Mouse (Mus musculus): ENCODE results near the gene Slc7a1.

Slc7a1 gene

DNA sequence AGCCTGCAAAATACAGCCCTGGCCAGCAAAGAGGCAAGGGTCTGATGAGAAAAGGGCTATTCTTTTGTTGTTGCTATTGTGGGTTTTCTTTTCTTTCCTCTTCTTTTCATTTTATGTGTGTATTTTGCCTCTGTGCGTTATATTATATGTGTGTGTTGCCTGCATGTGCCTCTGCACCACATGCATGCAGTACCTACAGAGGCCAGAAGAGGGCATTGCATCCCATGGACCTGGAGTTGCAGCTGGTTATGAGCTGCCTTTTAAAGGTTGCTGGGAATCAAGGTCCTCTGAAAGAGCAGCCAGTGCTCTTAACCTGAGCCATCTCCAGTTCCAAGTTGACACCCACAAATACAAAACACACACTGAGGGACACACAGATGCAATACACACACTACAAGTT, 29.1 kb downstream of the Slc7a1 start:
- CTCF ChIA-PET: no interaction called here

DNA sequence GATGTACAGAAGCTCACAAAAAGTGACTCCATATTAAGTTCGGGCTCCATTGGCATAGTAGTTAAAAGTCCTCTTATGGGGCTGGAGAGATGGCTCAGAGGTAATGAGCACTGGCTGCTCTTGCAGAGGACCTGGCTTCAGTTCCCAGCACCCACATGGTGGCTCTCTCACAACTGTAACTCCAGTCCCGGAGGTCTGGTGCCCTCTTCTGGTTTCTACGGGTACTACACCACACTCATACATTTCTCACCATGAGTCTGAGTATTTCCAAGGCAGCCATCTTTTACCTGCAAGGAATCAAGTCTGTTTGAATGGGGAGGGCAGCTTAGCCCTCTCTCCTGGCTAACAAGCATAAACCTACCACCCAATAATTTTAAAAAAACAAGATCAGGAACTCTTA, 30.5 kb downstream of the Slc7a1 start:
- CTCF ChIA-PET: no interaction called here

DNA sequence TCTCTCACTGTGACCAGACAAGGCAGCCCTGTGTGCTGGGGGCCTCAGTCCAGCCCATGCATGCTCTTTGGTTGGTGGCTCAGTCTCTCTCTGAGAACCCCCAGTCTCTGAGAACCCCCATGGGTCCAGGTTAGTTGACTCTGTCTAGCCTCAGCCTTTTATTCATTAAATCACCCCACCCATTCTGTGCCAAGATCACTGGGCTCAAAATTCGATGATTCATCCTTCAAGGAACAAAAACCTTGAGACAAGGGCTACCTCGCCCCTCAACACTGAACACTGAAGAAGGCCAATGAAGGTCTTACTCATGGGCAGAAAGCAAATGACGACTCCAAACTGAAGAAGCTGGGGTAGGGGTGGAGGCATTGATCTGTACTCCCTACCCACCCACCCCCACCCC, 31.9 kb downstream of the Slc7a1 start:
- CTCF ChIA-PET: interaction anchor here (0.6 to 0.9 kb wide), 2 partner anchors 12 to 26 kb away, joined by 5 read pairs; no protein-coding TSS in a partner anchor

- CTCF ChIA-PET: interaction anchor here (0.7 kb wide), 1 partner anchor 705 kb away, joined by 8 read pairs; no protein-coding TSS in a partner anchor
Observed at GRCm38 (mm10) chr5:148366455-148366854, 33.2 kb downstream of the Slc7a1 start.

- CTCF ChIA-PET: no interaction called here
Observed at GRCm38 (mm10) chr5:148363441-148364113, 36.1 kb downstream of the Slc7a1 start.

DNA sequence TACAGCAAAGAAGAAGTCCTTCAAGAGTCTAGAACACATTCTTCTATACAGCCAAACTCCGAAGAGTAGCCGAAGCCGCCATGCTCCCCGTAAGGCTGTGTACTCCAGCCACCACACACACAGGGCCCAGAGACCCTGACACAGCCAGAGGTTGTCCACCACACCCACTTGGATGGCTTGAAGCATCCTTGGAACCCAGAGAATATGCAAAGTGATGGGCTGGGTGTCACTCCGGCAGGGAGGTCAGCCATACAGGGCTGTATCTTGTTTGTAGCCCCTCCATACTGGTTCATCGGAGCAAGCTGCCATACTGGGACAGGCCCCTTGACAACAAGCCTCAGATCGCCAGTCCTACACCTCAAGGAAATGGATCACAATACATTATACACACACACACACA, 37.4 kb downstream of the Slc7a1 start:
- CTCF ChIA-PET: interaction anchor here (0.6 kb wide), 1 partner anchor 321 kb away, joined by 3 read pairs; no protein-coding TSS in a partner anchor

DNA sequence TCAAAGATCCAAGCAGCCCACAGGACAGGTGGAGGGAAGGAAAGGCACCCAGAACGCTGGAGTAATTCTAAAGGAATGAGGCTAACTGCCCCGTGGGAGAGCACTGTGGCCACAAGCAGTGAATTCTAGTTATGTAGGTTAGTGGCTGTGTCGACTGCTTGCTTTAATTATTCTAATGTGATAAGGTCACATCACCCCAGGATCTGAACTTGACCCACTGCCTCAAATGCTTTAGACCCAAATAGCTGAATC, 38.0 kb downstream of the Slc7a1 start:
- CTCF ChIA-PET: interaction anchor here (0.6 kb wide), 1 partner anchor 322 kb away, joined by 3 read pairs; no protein-coding TSS in a partner anchor

GRCm38 (mm10) chr5:148360922-148361758, 38.6 kb downstream of the Slc7a1 start:
- CTCF ChIA-PET: no interaction called here

- CTCF ChIA-PET: no interaction called here
Observed at GRCm38 (mm10) chr5:148359131-148359530, 40.6 kb downstream of the Slc7a1 start.

DNA sequence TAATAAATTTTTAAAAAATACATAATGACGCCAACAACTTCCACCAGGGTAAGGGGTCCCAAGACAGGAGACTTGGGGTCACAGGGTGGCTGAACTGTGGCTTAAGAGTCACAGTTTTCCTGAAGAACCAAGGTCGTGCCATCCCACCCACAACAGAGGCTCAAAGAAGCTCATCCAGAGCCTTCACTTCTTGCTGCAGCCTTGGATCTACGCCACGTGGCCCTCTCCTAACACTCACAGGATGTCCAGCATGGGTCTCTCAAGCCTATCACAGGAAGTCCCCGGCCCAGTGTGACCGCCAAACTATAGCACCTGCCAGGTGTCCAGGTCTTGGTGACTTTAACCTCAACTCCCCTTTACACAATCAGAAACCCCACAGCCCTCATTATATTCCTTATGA, 42.5 kb downstream of the Slc7a1 start:
- CTCF ChIA-PET: interaction anchor here (0.7 kb wide), 1 partner anchor 297 kb away, joined by 3 read pairs; no protein-coding TSS in a partner anchor

- CTCF ChIA-PET: no interaction called here
Observed at GRCm38 (mm10) chr5:148355822-148356221, 43.9 kb downstream of the Slc7a1 start.

GRCm38 (mm10) chr5:148354536-148354935, 45.2 kb downstream of the Slc7a1 start:
- CTCF ChIA-PET: no interaction called here

DNA sequence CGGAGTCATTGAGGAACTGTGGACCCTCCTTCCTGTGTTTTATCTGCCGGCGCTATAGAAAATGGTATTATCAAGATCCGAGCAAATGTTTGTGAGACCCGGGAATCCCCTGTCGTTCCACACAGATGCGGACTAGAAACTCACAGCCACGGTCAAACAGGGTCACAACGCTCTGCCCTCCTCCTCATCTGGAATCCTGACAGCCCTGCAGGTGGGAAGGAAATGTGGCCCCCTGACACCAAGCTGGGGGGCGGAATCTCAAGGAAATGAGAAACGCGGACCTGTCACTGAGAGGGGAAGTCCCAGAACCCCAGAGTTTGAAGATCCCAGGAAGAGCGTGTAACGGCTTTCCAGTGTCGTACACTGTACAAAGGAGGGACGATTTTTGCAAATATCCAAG, 46.3 kb downstream of the Slc7a1 start:
- CTCF ChIA-PET: no interaction called here

GRCm38 (mm10) chr5:148349327-148350011, 50.2 kb downstream of the Slc7a1 start:
- CTCF ChIA-PET: interaction anchor here (0.6 kb wide), 1 partner anchor 103 kb away, joined by 3 read pairs; no protein-coding TSS in a partner anchor

DNA sequence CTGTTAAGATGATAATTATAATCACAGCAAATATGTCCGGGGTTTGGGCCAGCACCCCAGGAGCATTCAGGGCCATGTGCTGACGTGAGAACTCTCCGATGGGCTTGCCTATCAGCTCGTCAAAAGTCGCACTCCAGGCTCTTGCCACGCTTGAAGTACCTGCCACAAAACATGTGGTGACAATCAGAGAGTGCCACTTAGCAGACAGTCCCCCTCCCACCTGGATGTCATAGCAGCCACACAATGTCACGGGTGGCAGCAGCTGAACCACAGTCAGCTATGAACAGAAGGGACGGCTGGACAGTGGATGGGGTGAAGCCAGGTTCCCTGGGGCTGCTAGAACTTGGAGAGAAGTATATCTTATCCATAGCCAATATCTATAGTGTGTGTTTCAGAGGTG, 51.6 kb downstream of the Slc7a1 start:
- CTCF ChIA-PET: no interaction called here

DNA sequence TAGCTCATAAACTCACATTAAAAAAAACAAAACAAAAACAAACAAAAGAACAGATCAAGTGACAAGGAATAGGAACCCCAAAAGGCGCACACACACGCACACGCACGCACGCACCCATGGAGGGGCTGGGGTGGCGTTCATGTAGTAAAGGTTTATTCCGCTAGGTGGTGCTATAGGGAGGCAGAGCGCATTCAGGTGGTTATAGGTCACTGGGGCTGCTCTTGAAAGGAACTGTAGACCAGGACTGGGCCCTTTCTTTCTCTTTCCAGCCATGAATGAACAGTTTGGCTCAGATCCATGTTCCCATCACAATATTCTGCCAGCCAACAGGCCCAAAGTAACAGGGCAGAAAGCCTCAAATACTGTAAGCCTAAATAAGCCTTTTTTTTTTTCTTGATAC, 53.2 kb downstream of the Slc7a1 start:
- CTCF ChIA-PET: interaction anchor here (0.7 to 1.2 kb wide), 2 partner anchors 106 to 1038 kb away, joined by 4 read pairs; no protein-coding TSS in a partner anchor

DNA sequence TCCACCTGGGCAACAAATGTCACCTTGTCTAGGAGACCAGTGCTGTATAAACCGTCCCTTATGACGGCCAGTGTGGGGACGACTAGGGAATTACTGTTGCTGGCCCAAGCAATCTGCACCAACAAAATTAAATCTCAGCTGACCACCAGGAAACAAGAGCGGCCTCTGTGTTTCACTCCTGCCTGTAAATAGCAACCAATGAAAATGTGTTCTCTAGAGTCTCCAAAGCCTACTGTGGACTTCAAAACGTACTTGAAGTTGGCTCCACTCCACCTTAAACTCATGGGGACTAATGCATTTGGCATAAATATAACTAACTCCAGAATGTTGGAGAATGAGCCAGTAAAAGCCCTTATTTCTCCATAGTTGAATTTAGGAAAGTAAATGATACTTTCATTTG, 55.3 kb downstream of the Slc7a1 start:
- CTCF ChIA-PET: no interaction called here

GRCm38 (mm10) chr5:148342061-148342741, 57.5 kb downstream of the Slc7a1 start:
- CTCF ChIA-PET: interaction anchor here (0.7 kb wide), 1 partner anchor 1341 kb away, joined by 3 read pairs; no protein-coding TSS in a partner anchor

- CTCF ChIA-PET: no interaction called here
Observed at GRCm38 (mm10) chr5:148339126-148339525, 60.6 kb downstream of the Slc7a1 start.

GRCm38 (mm10) chr5:148332622-148332974, 67.1 kb downstream of the Slc7a1 start:
- CTCF ChIA-PET: interaction anchor here (0.7 to 1.5 kb wide), 4 partner anchors 116 to 481 kb away, joined by 3 to 7 read pairs (median 4); no protein-coding TSS in a partner anchor

GRCm38 (mm10) chr5:148331926-148332621, 67.6 kb downstream of the Slc7a1 start:
- CTCF ChIA-PET: interaction anchor here (0.7 to 1.5 kb wide), 3 partner anchors 117 to 481 kb away, joined by 3 to 7 read pairs (median 4); no protein-coding TSS in a partner anchor
